Mouse (Mus musculus) urinary bladder, postnatal 10 days (tissue): ENCODE data around the gene Pnlip.

ENCODE experiments used
- DNase-seq: peaks from one replicate; pipeline ENCODE4 v3.0.0; 2022; ENCODE audit warnings: low spot score

Pnlip gene

DNA sequence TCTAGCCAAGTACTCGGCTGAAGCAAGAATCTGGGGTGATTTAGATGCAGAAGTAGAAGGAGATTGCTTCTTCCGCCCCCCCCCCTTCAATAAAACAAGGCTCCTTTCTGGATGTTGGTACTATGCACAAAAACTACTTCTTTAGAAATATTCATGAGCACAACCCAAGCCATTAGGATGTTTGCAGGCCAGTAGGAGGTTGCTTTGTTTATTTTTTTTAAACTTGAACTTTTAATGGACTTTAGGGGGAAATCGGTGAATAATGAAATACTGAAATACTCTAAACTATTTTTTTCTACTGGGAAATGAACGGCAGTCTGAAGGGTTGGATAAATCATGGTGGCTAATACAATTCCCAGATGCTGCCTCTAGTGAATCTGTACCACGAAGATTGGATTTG is at the start of gene Pnlip:
Pnlip (plus strand) TSS at position 301 of the 400 bp plus-strand sequence.
- no peak for DNase-seq

DNA sequence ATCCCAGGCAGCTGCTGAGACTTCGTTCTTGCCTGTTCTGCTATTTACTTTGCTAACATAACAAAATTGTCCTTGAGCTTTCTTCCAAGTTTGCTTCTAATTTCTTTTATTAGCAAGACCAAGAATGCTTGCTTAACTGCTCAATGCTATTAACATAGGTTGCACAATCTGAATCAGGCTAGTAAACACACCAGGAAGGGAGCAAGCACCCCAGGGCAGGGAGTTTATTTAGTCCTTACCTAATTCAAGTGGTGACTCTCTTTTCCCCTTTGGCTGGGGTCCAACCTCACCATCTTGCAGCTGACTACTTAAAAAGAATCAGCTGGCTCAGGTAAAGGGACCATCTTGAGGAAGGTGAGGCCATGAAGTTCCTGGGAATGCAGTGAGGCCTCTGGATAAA is 42.6 kb upstream of the Pnlip start:
- no peak for DNase-seq

- no peak for DNase-seq
Observed at GRCm38 (mm10) chr19:58612745-58613144, 39.6 kb upstream of the Pnlip start.

DNA sequence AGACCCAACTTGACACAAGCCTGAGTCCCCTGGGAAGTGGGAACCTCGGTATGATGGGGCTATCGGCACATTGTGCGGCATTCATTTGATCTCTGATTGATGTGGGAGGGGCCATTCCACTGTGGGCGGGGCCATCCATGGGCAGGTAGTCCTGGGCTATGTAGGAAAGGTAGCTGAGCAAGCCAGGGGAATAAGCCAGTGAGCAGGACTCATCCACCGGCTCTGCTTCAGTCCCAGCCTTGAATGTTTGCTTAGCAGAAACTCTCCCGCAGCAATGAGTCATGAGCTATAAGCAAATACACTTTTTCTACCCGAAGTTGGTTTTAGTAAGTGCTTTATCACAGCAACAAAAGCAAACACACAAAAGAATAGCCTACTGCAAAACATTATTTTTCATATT is 35.7 kb upstream of the Pnlip start:
- DNase-seq: no peak

- DNase-seq: no peak
Observed at GRCm38 (mm10) chr19:58620661-58621060, 31.6 kb upstream of the Pnlip start.

DNA sequence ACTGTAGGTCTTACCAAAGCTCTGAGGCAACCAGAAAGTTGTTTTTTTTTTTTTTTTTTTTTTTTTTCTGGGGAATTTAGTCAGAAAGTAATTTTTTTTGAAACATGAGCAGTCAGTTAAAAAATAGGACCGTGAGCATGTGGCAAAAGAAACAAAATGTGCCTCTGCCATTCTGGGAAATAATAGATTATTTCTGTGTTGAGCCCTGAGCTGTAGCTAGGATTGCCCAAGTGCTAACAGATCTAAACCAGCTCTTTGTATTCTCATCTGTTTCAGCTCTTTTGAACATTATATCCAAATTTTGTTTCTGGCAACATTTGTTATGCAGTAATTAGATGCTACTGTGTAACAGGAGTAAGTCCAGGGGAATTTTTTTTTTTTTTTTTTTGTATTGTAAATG is 30.7 kb upstream of the Pnlip start:
- no peak for DNase-seq

DNA sequence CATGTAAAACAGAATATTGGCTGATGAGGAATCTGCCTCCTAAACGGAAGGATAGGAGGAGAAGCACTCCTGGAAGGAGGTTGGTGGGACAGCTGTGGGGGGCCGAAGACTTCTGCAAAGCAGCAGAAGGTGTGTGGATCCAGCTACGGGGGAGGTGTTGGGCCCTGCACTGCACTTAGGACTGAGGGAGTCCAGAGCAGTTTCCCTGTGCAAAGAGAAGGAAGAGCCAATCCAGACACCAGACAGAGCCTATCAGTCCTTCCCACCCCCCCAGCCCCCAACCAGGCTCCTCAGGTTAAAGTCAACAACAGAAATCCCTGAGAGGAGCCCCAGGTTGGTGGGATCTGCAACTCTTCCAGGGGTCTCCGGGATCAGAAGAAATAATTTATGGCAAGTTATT is 27.5 kb upstream of the Pnlip start:
- DNase-seq: no peak

- no peak for DNase-seq
Observed at GRCm38 (mm10) chr19:58625254-58625947, 26.9 kb upstream of the Pnlip start.

GRCm38 (mm10) chr19:58627406-58628337 is 24.6 kb upstream of the Pnlip start:
- no peak for DNase-seq

DNA sequence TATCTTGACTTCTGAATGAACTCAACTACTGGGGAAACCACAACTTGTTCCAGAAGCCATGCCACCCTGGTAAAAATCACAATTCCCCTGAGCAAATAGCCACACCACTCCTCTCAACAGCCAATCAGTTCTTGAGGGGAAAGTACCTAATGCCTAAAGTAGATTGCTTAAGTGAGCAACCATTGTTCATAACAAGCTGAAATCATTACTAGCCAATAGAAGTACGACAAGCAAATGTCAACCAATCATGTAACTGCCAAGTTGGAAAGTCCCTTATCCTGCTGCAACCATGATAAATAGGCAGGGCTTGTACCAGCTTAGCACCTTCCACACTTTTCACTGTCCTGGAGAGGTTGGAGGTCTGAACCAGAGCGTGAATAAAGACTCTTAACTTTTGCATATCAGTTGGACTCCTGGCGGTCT is 22.9 kb upstream of the Pnlip start:
- no peak for DNase-seq

DNA sequence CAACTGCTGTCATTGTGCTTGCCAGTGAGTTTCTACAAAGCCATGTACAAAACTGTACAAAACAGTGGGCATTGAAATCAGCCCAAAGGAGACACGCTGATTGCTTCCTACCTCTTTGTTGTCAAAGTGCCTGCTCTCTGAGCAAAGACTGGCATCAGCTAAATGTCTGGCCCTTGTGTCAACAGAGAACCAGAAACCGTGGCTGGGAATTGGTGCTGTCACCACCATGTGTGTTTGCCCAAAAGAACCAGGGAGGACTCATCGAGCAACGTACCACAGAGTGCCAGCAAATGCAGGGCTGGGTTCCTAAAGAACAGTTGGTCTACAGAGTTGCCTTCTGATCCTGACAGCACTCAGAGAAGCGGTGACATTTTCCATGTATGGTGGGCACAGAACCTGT is 2.3 kb upstream of the Pnlip start:
- DNase-seq: no peak

DNA sequence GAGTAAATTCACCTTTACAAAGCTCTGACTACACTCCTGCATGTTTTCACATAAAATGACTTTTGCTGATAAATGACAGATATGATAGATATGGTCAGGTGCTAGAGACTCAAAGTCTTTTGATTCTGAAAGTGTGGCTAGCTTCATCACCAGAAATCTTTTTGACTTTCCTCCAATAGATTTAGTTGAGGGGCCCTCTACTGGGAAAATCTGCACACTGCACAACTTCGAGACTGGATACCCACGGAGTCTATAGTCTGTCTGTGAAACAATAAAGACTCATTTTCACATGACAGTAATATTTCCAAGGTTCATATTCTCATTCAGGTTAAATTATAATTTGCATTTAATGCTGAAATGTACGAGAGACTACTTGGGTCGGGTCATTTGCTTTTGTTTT is 9.8 kb downstream of the Pnlip start:
- no peak for DNase-seq

DNA sequence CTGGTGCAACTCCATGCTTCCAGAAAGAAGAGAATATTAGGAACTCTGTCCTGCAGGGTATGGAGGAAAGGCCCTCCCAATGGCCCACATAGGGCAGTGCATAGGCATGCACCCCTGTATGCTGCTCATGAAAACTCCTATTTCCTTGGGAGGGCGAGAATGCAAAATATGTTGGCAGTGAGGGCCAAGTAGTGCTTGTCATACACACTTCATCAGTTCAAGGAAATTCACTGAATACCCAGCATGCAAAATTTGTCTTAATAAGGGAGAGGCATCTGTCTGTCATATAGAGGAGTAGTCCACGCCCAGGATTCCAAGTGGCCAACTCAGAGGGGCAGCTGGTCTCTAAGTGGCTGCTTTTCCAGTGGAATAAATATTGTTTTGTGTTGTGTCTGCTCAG is 11.0 kb downstream of the Pnlip start:
- no peak for DNase-seq

DNA sequence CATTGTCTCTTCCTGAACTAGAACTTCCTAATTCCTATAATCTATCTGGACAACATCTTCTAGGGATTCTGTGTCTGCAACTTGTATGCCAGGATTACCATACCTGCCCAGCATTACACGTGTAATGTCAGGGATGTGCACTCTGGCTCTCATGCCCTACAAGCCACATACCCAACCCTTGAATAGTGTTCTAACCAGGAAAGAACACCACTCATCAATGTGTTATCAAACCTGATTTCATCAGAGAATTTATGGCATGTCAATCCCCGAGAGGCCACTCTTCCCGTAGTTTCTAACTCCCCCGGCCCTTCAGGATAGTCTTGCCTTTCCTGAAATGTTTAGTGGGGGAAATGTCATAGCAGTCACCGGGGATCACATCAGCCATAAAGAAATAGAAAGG is 12.6 kb downstream of the Pnlip start:
- no peak for DNase-seq

GRCm38 (mm10) chr19:58674644-58675043 is 22.3 kb downstream of the Pnlip start:
- DNase-seq: no peak

DNA sequence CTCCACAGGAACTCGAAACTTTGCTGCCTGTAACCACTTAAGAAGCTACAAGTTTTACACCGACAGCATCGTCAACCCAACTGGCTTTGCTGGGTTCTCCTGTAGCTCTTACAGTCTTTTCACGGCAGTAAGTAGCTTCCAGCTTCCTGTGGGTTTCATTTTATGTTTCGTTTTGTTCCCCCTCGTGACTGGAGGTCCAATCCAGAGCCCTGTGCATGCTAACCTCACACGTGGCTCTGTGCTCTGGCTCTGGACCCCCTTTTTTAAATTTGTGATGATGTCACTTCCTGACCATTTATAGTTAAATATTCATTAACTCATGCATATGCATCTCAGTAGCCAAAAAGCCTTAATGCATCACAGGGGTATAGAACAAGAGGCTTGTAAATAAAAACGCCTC is 24.8 kb downstream of the Pnlip start:
- DNase-seq: no peak

- DNase-seq: no peak
Observed at GRCm38 (mm10) chr19:58688933-58689332, 36.6 kb downstream of the Pnlip start.

DNA sequence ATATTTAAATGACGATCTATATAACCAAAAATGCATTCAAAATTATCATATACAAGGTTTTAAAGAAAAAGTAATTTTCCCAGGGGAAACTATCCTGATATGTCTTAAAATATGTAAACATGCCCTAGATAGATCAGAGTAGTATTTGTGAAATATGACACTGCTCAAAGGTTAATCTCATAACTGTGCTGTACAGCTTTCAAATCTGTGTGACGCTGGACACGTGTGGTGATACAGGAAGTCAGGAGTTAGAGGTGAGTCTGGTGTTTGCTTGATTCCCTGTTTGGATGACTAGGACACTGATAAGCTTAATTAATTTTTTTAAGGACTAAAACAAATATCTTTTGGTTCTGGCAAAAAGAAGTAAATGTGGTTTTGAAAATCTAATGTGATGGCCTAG is 43.0 kb downstream of the Pnlip start:
- DNase-seq: no peak

- DNase-seq: no peak
Observed at GRCm38 (mm10) chr19:58696235-58696634, 43.9 kb downstream of the Pnlip start.

DNA sequence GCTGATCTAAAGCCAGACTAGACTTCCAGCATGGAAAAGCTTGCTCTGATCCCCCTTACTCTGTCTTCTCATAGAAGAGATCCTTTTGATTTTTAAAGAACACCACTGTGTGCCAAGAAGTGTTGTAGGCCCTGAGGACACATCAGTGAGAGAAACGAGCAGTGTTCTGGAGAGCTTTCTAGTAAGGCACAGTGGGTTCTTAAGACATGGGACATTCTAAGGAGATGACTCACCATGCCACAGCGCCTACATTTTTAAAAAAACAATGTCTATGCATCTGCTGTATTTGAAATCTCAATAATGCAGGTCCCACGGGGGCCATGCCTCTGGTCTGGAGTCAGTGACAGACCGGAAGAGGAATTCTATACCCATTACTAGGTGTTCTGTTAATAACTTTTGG is 52.3 kb downstream of the Pnlip start:
- DNase-seq: no peak

- DNase-seq: no peak
Observed at GRCm38 (mm10) chr19:58708611-58709010, 56.3 kb downstream of the Pnlip start.

- no peak for DNase-seq
Observed at GRCm38 (mm10) chr19:58717925-58718324, 65.6 kb downstream of the Pnlip start.

DNA sequence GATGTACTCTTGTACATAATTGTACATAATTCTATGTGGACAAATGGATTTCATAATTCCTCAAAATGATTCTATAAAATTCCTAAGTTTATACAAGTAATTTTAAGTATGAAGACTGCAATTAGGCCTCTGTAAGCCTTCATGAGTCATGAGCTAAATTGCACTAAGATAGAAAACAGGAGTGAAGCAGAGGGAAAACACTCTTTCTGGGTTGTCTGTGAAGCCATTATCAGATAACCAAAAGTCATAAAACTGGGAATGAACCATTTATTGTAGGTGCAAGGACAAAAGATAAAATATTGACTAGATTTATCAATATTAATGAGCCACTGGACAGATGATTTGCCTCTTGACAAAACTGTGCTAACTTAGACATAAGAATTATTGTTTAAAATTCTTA is 68.1 kb downstream of the Pnlip start:
- DNase-seq: no peak
